Comparison of ENCODE assay signal across 21 mouse cellular contexts in the genomic region with DNA sequence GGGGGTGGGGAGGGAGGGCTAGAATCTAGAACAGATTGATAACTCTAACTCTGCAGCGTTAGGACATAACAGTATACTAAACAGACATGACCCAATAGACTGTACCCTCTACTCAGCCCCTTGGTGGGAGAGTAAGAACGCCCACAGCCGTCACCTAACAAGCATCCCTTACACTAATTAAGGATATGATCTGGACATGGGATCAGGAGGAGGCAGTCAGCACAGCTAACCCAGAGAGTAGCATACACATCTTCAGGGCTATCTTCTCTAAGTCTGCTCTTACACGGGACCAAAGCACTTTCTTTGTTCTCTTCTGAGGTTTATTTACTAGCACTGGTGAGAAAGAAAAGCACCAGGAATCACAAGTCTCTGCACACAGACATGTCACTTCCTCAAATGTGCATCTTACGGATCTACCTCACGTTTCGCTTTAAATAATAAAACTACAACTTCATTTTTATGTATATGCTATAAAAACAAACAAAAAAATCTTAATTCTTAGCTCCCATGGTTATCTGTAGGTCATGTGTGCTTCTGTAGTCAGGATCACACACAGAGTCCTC.
A peak's percentile ranks its signal among the peaks of the same experiment; 100 is the strongest.
DNase-seq lines count a peak whose midpoint lies in the region; ATAC-seq and TF ChIP-seq lines count a peak whose summit lies in the region.
"Had no signal": no experiment of that assay in that cellular context is flagged by ENCODE, and none has a peak within 500 bp of the region (broad histone marks: within the 10 kb centered on the region; RNA-seq: fewer than 3 reads in every experiment).

No protein-coding gene starts in this region.

- no peak overlapping the region for H3K4me3 ChIP-seq in forebrain, embryonic 10.5 days
- H3K4me3 ChIP-seq in forebrain, postnatal 0 days (ENCODE audit: low read depth, low read length), result no peak overlapping the region
- no peak overlapping the region for H3K4me3 ChIP-seq in liver, embryonic 12.5 days
- no peak overlapping the region for H3K4me3 ChIP-seq in liver, postnatal 0 days (ENCODE audit: low read depth, low read length)
- no peak overlapping the region for H3K4me3 ChIP-seq in midbrain, embryonic 16.5 days (ENCODE audit: low read depth, low read length)
- H3K4me3 ChIP-seq: heart, embryonic 15.5 days; limb, embryonic 12.5 days; neural tube, embryonic 13.5 days had no signal

- H3K27me3 ChIP-seq in forebrain, embryonic 10.5 days (ENCODE audit: poor library complexity, severe bottlenecking), result no peaks in the 10 kb centered on the region; the same call in 1 of the 2 replicates
- no peaks in the 10 kb centered on the region for H3K27me3 ChIP-seq in forebrain, postnatal 0 days (ENCODE audit: insufficient read depth, low read length)
- H3K27me3 ChIP-seq in liver, embryonic 12.5 days (replicated peaks), result no peaks in the 10 kb centered on the region
- H3K27me3 ChIP-seq in liver, postnatal 0 days (ENCODE audit: insufficient read depth, low read length), result no peaks in the 10 kb centered on the region
- no peaks in the 10 kb centered on the region for H3K27me3 ChIP-seq in midbrain, embryonic 16.5 days (ENCODE audit: control insufficient read depth, insufficient read depth, low read depth, low read length)
- H3K27me3 ChIP-seq: heart, embryonic 15.5 days; limb, embryonic 12.5 days; neural tube, embryonic 13.5 days had no signal

- ATAC-seq in forebrain, postnatal 0 days, result no peak
- no peak for ATAC-seq in liver, embryonic 12.5 days
- ATAC-seq in liver, postnatal 0 days, result no peak
- ATAC-seq in midbrain, embryonic 16.5 days, result no peak
- ATAC-seq: CD4-positive, CD25-positive, alpha-beta regulatory T cell, adult 4 months had no signal

- no peaks in the 10 kb centered on the region for H3K9me3 ChIP-seq in forebrain, embryonic 10.5 days
- no peaks in the 10 kb centered on the region for H3K9me3 ChIP-seq in forebrain, postnatal 0 days (ENCODE audit: low read length)
- H3K9me3 ChIP-seq in liver, embryonic 12.5 days (replicated peaks), result no peaks in the 10 kb centered on the region
- H3K9me3 ChIP-seq in liver, postnatal 0 days (ENCODE audit: low read length), result no peaks in the 10 kb centered on the region
- H3K9me3 ChIP-seq in midbrain, embryonic 16.5 days (replicated peaks; ENCODE audit: control insufficient read depth, low read length, poor library complexity, severe bottlenecking), result no peaks in the 10 kb centered on the region
- H3K9me3 ChIP-seq: heart, embryonic 15.5 days; limb, embryonic 12.5 days; neural tube, embryonic 13.5 days had no signal

- 90% methylated on average over 7 of the region's 7 CpGs for WGBS in forebrain, embryonic 10.5 days
- 65% methylated on average over 7 of the region's 7 CpGs for WGBS in forebrain, postnatal 0 days
- WGBS in liver, embryonic 12.5 days (ENCODE audit: insufficient replicate concordance), result 70% methylated on average over 7 of the region's 7 CpGs
- WGBS in liver, postnatal 0 days (ENCODE audit: insufficient replicate concordance), result 62% methylated on average over 7 of the region's 7 CpGs
- 72% methylated on average over 7 of the region's 7 CpGs for WGBS in midbrain, embryonic 16.5 days

- H3K9ac ChIP-seq in forebrain, postnatal 0 days, result no peak overlapping the region
- no peak overlapping the region for H3K9ac ChIP-seq in liver, embryonic 12.5 days
- no peak overlapping the region for H3K9ac ChIP-seq in liver, postnatal 0 days (replicated peaks)
- no peak overlapping the region for H3K9ac ChIP-seq in midbrain, embryonic 16.5 days (ENCODE audit: low read depth, low read length)
- H3K9ac ChIP-seq: heart, embryonic 15.5 days; hindbrain, embryonic 14.5 days; limb, embryonic 12.5 days; neural tube, embryonic 13.5 days had no signal

- peaks cover 48% of the 10 kb centered on the region for H3K4me1 ChIP-seq in forebrain, embryonic 10.5 days
- peaks cover 20% of the 10 kb centered on the region for H3K4me1 ChIP-seq in forebrain, postnatal 0 days (ENCODE audit: insufficient read depth)
- H3K4me1 ChIP-seq in liver, embryonic 12.5 days, result peaks cover 61% of the 10 kb centered on the region
- no peaks in the 10 kb centered on the region; the same call in 1 of the 2 replicates for H3K4me1 ChIP-seq in liver, postnatal 0 days (ENCODE audit: insufficient read depth)
- peaks cover 14% of the 10 kb centered on the region for H3K4me1 ChIP-seq in midbrain, embryonic 16.5 days (ENCODE audit: control insufficient read depth, insufficient read depth, low read length)

- H3K4me2 ChIP-seq in forebrain, postnatal 0 days (ENCODE audit: low read depth), result no peak overlapping the region
- H3K4me2 ChIP-seq in liver, embryonic 12.5 days, result no peak overlapping the region
- H3K4me2 ChIP-seq in liver, postnatal 0 days (ENCODE audit: low read depth, low read length), result no peak overlapping the region
- H3K4me2 ChIP-seq in midbrain, embryonic 16.5 days (ENCODE audit: low read length), result no peak overlapping the region
- H3K4me2 ChIP-seq: heart, embryonic 15.5 days; hindbrain, embryonic 14.5 days; neural tube, embryonic 13.5 days had no signal

- H3K27ac ChIP-seq in forebrain, embryonic 10.5 days, result peak overlapping the region; percentile 83; the same call in 1 of the 2 replicates
- H3K27ac ChIP-seq in forebrain, postnatal 0 days (ENCODE audit: low read depth, low read length), result no peak overlapping the region; the same call in 1 of the 2 replicates
- 0 out of 2 replicates have a peak overlapping the region, but pooled peaks have one; percentile 11 for H3K27ac ChIP-seq in liver, embryonic 12.5 days
- H3K27ac ChIP-seq in liver, postnatal 0 days (ENCODE audit: low read depth), result no peak overlapping the region
- no peak overlapping the region for H3K27ac ChIP-seq in midbrain, embryonic 16.5 days (ENCODE audit: low read length)
- H3K27ac ChIP-seq: heart, embryonic 15.5 days; hindbrain, embryonic 14.5 days; neural tube, embryonic 13.5 days had no signal

- H3K36me3 ChIP-seq in forebrain, embryonic 10.5 days (replicated peaks), result no peaks in the 10 kb centered on the region
- H3K36me3 ChIP-seq in forebrain, postnatal 0 days (ENCODE audit: insufficient read depth), result no peaks in the 10 kb centered on the region
- peaks cover 37% of the 10 kb centered on the region for H3K36me3 ChIP-seq in liver, embryonic 12.5 days
- H3K36me3 ChIP-seq in liver, postnatal 0 days (replicated peaks; ENCODE audit: insufficient read depth, low read length), result peaks cover 2% of the 10 kb centered on the region; the same call in 1 of the 2 replicates
- H3K36me3 ChIP-seq in midbrain, embryonic 16.5 days (ENCODE audit: control insufficient read depth, insufficient read depth, low read length), result no peaks in the 10 kb centered on the region
- H3K36me3 ChIP-seq: heart, embryonic 15.5 days; limb, embryonic 12.5 days; neural tube, embryonic 13.5 days had no signal

- no peak for TF ChIP-seq EP300 in liver, postnatal 0 days (IDR thresholded peaks at IDR 0.05; ENCODE audit: low read depth)

- no peak for DNase-seq in forebrain, embryonic 10.5 days (ENCODE audit: extremely low spot score, low spot score)
- no peak for DNase-seq in forebrain, postnatal 0 days
- no peak for DNase-seq in liver, postnatal 0 days
- DNase-seq in 3T3-L1 (ENCODE audit: low read depth, low spot score), result peak; percentile 61
- peak; percentile 52 for DNase-seq in induced T-regulatory cell, adult 2 months (ENCODE audit: low read depth)
- DNase-seq in thymus, postnatal 36 days, result no peak
- DNase-seq: adrenal gland, postnatal 25 days; cerebellum, postnatal 10 days; heart, postnatal 36 days; kidney, adult 2 months; midbrain, embryonic 14.5 days; retina, postnatal 1 day; right cerebral cortex, postnatal 25 days; thymus, adult 18-20 months had no signal

- no peak for TF ChIP-seq CTCF in forebrain, postnatal 0 days (IDR thresholded peaks at IDR 0.05; ENCODE audit: low read depth)
- TF ChIP-seq CTCF in liver, postnatal 0 days (IDR thresholded peaks at IDR 0.05; ENCODE audit: low read depth), result no peak

Comparison
In these comparisons a context has a peak if more than half of its experiments do, and no peak if none do; other contexts are left out.
1. H3K27ac ChIP-seq: peak in forebrain, embryonic 10.5 days (single experiment) and liver, embryonic 12.5 days (single experiment); none in forebrain, postnatal 0 days (single experiment), liver, postnatal 0 days (single experiment) and midbrain, embryonic 16.5 days (single experiment).
2. DNase-seq: peak in 3T3-L1 (single experiment) and induced T-regulatory cell, adult 2 months (single experiment); none in forebrain, embryonic 10.5 days (single experiment), forebrain, postnatal 0 days (single experiment), liver, postnatal 0 days (single experiment) and thymus, postnatal 36 days (0 of 2).